Mouse (Mus musculus) liver, embryonic 14.5 days (tissue): ENCODE measurements around the gene Gpr182. TPM values are rescaled to one million over a fixed set of nuclear protein-coding genes. Genes with fewer than 3 reads are reported as not detected.
"Not testable (repeated sequence)": the region's sequence is repeated elsewhere in the genome, so short reads cannot be mapped to it uniquely, and the experiment has no call there.

Source experiments
- ATAC-seq: fragments of 200-750 bp; cut with Nextera tagmentation; 2 replicates; pipeline ENCODE4 v1.8.0; 2017; ENCODE audit warnings: moderate number of reproducible peaks, mild to moderate bottlenecking, moderate library complexity; ENCODE audit not compliant: insufficient read depth
- DNase-seq, 3 experiments: peaks; one replicate each; pipeline ENCODE4 v3.0.0-alpha.2; 2012 to 2013; ENCODE audit warnings: low read depth in 3 of 3, low spot score in 3 of 3
- H3K27ac ChIP-seq: fragments of 300-500 bp; sonication (generic); 2 replicates; pipeline ENCODE4 v1.5.1; 2014; ENCODE audit warnings: moderate library complexity, mild to moderate bottlenecking, control low read depth, inconsistent platforms
- H3K27me3 ChIP-seq: fragments of 300-500 bp; sonication (generic); 2 replicates; pipeline ENCODE4 v1.6.1; 2014; ENCODE audit warnings: mild to moderate bottlenecking, low read length, moderate library complexity; ENCODE audit not compliant: control insufficient read depth, insufficient read depth
- H3K36me3 ChIP-seq: fragments of 300-500 bp; sonication (generic); replicated peaks from 2 replicates; pipeline ENCODE4 v1.6.1; 2014; ENCODE audit warnings: low read depth; ENCODE audit not compliant: control insufficient read depth, insufficient read depth
- H3K4me1 ChIP-seq, 2 experiments: fragments of 200-500 bp in 1 of 2; fragments of 300-500 bp in 1 of 2; sonication (generic) in 1 of 2; replicated peaks; 2 replicates each; pipeline ENCODE4 v1.6.1; 2012 to 2014; ENCODE audit warnings: antibody characterized with exemption in 1 of 2, inconsistent platforms in 1 of 2, low read length in 1 of 2; ENCODE audit not compliant: control insufficient read depth in 2 of 2, insufficient read depth in 2 of 2
- H3K4me2 ChIP-seq: fragments of 300-500 bp; sonication (generic); 2 replicates; pipeline ENCODE4 v1.6.1; 2014; ENCODE audit warnings: low read depth, mild to moderate bottlenecking, control low read depth, moderate library complexity
- H3K4me3 ChIP-seq, 2 experiments: fragments of 200-500 bp in 1 of 2; fragments of 300-500 bp in 1 of 2; sonication (generic) in 1 of 2; 2 replicates each; pipeline ENCODE4 v1.5.1; 2012 to 2014; ENCODE audit warnings: low read depth in 2 of 2, low read length in 2 of 2, mild to moderate bottlenecking in 2 of 2, control low read depth in 1 of 2, inconsistent platforms in 1 of 2, moderate library complexity in 1 of 2; ENCODE audit not compliant: insufficient read depth in 1 of 2
- H3K9ac ChIP-seq: fragments of 300-500 bp; sonication (generic); replicated peaks from 2 replicates; pipeline ENCODE4 v1.6.1; 2014; ENCODE audit warnings: mild to moderate bottlenecking, control low read depth, moderate library complexity
- H3K9me3 ChIP-seq: fragments of 300-500 bp; sonication (generic); 2 replicates; pipeline ENCODE4 v1.6.1; 2016; ENCODE audit warnings: low read length, mixed read lengths; ENCODE audit not compliant: control insufficient read depth
- CTCF ChIP-seq: IDR thresholded peaks from 2 replicates; pipeline ENCODE4 v1.5.1; 2016; ENCODE audit warnings: antibody characterized with exemption, low read depth, control low read depth
- EP300 ChIP-seq: IDR thresholded peaks from 2 replicates; pipeline ENCODE4 v1.6.1; 2016; ENCODE audit warnings: antibody characterized with exemption, low read depth
- WGBS: fragments of 180-500 bp; shearing (Covaris S2); extraction: QIAGEN DNeasy Blood & Tissue Kit; methylation state at CpG from one replicate; pipeline ENCODE4 v1.1.7; 2014; ENCODE audit not compliant: insufficient replicate concordance; 5-methylcytosine and 5-hydroxymethylcytosine counted together
- polyA plus RNA-seq, 2 experiments: library from polyadenylated mRNA; depleted of rRNA in 1 of 2; stranded (reverse) in 1 of 2; unstranded in 1 of 2; fragments of >200 nt; fragmentation: Nextera tagmentation in 1 of 2; extraction: Ambion mirVana in 1 of 2; gene quantifications; 2 replicates each; pipeline versions ENCODE4 v1.2.1 to v1.2.3; 2012 to 2014

The Gpr182 gene
- polyA plus RNA-seq, 2 experiments = 3.7 to 9.1 TPM

GRCm38 (mm10) chr10:127776011-127776410 lies 24.5 kb upstream of the Gpr182 start, which contains the start of gene Rdh9:
Gene Rdh9, plus strand, starts transcription at chr10:127776386.
- H3K27me3 ChIP-seq = no peaks in the 10 kb centered on the region
- no peak within 1 kb of the TSS for H3K4me3 ChIP-seq
- no peak within 1 kb of the TSS for H3K9ac ChIP-seq
- H3K27ac ChIP-seq = no peak within 1 kb of the TSS
- DNase-seq = no peak
- no peaks in the 10 kb centered on the region for H3K36me3 ChIP-seq
- no peak for ATAC-seq
- no peak within 1 kb of the TSS for H3K4me2 ChIP-seq
- H3K9me3 ChIP-seq = no peaks in the 10 kb centered on the region
- TF ChIP-seq CTCF (no peak), EP300 (no peak)
- 38% methylated on average over 2 of the region's 2 CpGs for WGBS
- H3K4me1 ChIP-seq = no peaks in the 10 kb centered on the region

- no peaks in the 10 kb centered on the region for H3K9me3 ChIP-seq
- no peaks in the 10 kb centered on the region for H3K36me3 ChIP-seq
- no peak overlapping the region for H3K9ac ChIP-seq
- no peak overlapping the region for H3K4me3 ChIP-seq
- TF ChIP-seq CTCF (no peak), EP300 (no peak)
- H3K4me2 ChIP-seq = no peak overlapping the region
- 63% methylated on average over 1 of the region's 1 CpGs for WGBS
- H3K4me1 ChIP-seq = peaks cover 0 to 3% of the 10 kb centered on the region in 2 experiments; a peak in 2 of 4 replicates
- DNase-seq = no peak
- no peak overlapping the region for H3K27ac ChIP-seq
- ATAC-seq = no peak
- H3K27me3 ChIP-seq = no peaks in the 10 kb centered on the region
Observed at GRCm38 (mm10) chr10:127766564-127766963, 15.0 kb upstream of the Gpr182 start.

- no peak for DNase-seq
- H3K36me3 ChIP-seq = no peaks in the 10 kb centered on the region
- H3K4me2 ChIP-seq = no peak overlapping the region
- no peaks in the 10 kb centered on the region for H3K27me3 ChIP-seq
- H3K9ac ChIP-seq = no peak overlapping the region
- H3K9me3 ChIP-seq = no peaks in the 10 kb centered on the region
- WGBS = 53% methylated on average over 12 of the region's 12 CpGs
- H3K4me1 ChIP-seq = peaks cover 0 to 10% of the 10 kb centered on the region in 2 experiments; a peak in 2 of 4 replicates
- H3K4me3 ChIP-seq = no peak overlapping the region
- peak; percentile 63 for ATAC-seq
- no peak for TF ChIP-seq CTCF
- TF ChIP-seq EP300 = no peak
- H3K27ac ChIP-seq = no peak overlapping the region
Observed at GRCm38 (mm10) chr10:127763914-127764680, 12.6 kb upstream of the Gpr182 start.

DNA sequence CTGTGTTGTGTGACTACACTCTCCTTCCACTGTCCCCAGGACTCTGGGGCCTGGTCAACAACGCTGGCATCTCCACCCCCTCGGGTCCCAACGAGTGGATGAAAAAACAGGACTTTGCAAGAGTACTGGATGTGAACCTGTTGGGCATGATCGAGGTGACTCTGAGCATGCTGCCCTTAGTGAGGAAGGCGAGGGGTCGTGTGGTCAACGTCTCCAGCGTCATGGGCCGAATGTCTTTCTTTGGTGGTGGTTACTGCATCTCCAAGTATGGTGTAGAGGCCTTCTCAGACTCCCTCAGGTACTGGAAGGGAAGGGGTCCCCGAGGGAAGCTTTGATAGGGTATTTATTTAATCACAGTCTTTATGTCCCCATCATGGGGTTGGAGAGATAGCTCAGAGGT lies 11.4 kb upstream of the Gpr182 start:
- not testable (repeated sequence) for H3K4me3 ChIP-seq, H3K27me3 ChIP-seq, H3K4me2 ChIP-seq, H3K9me3 ChIP-seq, H3K27ac ChIP-seq, H3K9ac ChIP-seq, ATAC-seq, H3K36me3 ChIP-seq, DNase-seq
- WGBS = 59% methylated on average over 10 of the region's 10 CpGs
- peaks cover 0 to 10% of the 10 kb centered on the region in 2 experiments; a peak in 2 of 4 replicates for H3K4me1 ChIP-seq

- no peak within 1 kb of the TSS for H3K4me2 ChIP-seq
- peaks cover 10 to 28% of the 10 kb centered on the region in 2 experiments for H3K4me1 ChIP-seq
- H3K4me3 ChIP-seq = no peak within 1 kb of the TSS
- no peaks in the 10 kb centered on the region for H3K36me3 ChIP-seq
- no peak within 1 kb of the TSS for H3K9ac ChIP-seq
- ATAC-seq = peak; percentile 38; the same call in 1 of the 2 replicates
- TF ChIP-seq CTCF (no peak), EP300 (no peak)
- no peaks in the 10 kb centered on the region for H3K27me3 ChIP-seq
- no peaks in the 10 kb centered on the region for H3K9me3 ChIP-seq
- no peak within 1 kb of the TSS for H3K27ac ChIP-seq
- 55% methylated on average over 9 of the region's 9 CpGs for WGBS
- no peak for DNase-seq
Observed at GRCm38 (mm10) chr10:127759181-127760110, 7.9 kb upstream of the Gpr182 start, which contains the start of the genes Rdh1 and Rdh16f1. Gene Rdh1, plus strand, starts transcription at chr10:127759721. Gene Rdh16f1, plus strand, starts transcription at chr10:127759787.
